Mouse (Mus musculus): ENCODE data around the gene Edem1.
"Not testable (repeated sequence)": the region's sequence is repeated elsewhere in the genome, so short reads cannot be mapped to it uniquely, and the experiment has no call there.

- not testable (repeated sequence) for TF ChIP-seq EP300 (IDR thresholded peaks at IDR 0.05; ENCODE audit: low read length); ZKSCAN1 (IDR thresholded peaks at IDR 0.05; ENCODE audit: borderline replicate concordance, low read depth, low read length); UBTF (IDR thresholded peaks at IDR 0.05; ENCODE audit: low read depth, low read length); CHD1 (IDR thresholded peaks at IDR 0.05; ENCODE audit: low read depth, low read length); HCFC1 (IDR thresholded peaks at IDR 0.05; ENCODE audit: low read depth, low read length); MAX (IDR thresholded peaks at IDR 0.05; ENCODE audit: low read length)
Measured at GRCm38 (mm10) chr6:108869031-108869430, 40.6 kb downstream of the Edem1 start.
